Mouse (Mus musculus) midbrain, embryonic 16.5 days (tissue): Measurements from ENCODE around the gene Snrpd3. TPM values are rescaled to one million over a fixed set of nuclear protein-coding genes. Genes with fewer than 3 reads are reported as not detected.
"Not testable (repeated sequence)": the region's sequence is repeated elsewhere in the genome, so short reads cannot be mapped to it uniquely, and the experiment has no call there.

Experiments
- ATAC-seq: fragments of 200-750 bp; cut with Nextera tagmentation; 2 replicates; pipeline ENCODE4 v1.8.0; 2017; ENCODE audit warnings: moderate TSS enrichment
- H3K27ac ChIP-seq: fragments of 300-500 bp; sonication (generic); 2 replicates; pipeline ENCODE4 v1.5.1; 2014; ENCODE audit warnings: mild to moderate bottlenecking, low read length, mixed read lengths
- H3K27me3 ChIP-seq: fragments of 300-500 bp; sonication (generic); 2 replicates; pipeline ENCODE4 v1.6.1; 2014; ENCODE audit warnings: low read depth, low read length, mixed read lengths; ENCODE audit not compliant: control insufficient read depth, insufficient read depth
- H3K36me3 ChIP-seq: fragments of 300-500 bp; sonication (generic); 2 replicates; pipeline ENCODE4 v1.6.1; 2014; ENCODE audit warnings: mild to moderate bottlenecking, low read length, moderate library complexity, mixed read lengths; ENCODE audit not compliant: control insufficient read depth, insufficient read depth
- H3K4me1 ChIP-seq: fragments of 300-500 bp; sonication (generic); 2 replicates; pipeline ENCODE4 v1.6.1; 2014; ENCODE audit warnings: mild to moderate bottlenecking, low read length, mixed read lengths; ENCODE audit not compliant: control insufficient read depth, insufficient read depth
- H3K4me2 ChIP-seq: fragments of 300-500 bp; sonication (generic); 2 replicates; pipeline ENCODE4 v1.6.1; 2014; ENCODE audit warnings: mild to moderate bottlenecking, low read length, mixed read lengths
- H3K4me3 ChIP-seq: fragments of 300-500 bp; sonication (generic); 2 replicates; pipeline ENCODE4 v1.5.1; 2014; ENCODE audit warnings: low read depth, mild to moderate bottlenecking, low read length, moderate library complexity, mixed read lengths
- H3K9ac ChIP-seq: fragments of 300-500 bp; sonication (generic); 2 replicates; pipeline ENCODE4 v1.6.1; 2014; ENCODE audit warnings: low read depth, low read length, mixed read lengths
- H3K9me3 ChIP-seq: fragments of 300-500 bp; sonication (generic); replicated peaks from 2 replicates; pipeline ENCODE4 v1.6.1; 2014; ENCODE audit warnings: mild to moderate bottlenecking, low read length, mixed read lengths; ENCODE audit not compliant: control insufficient read depth, poor library complexity, severe bottlenecking
- WGBS: fragments of 180-500 bp; shearing (Covaris S2); extraction: QIAGEN DNeasy Blood & Tissue Kit; methylation state at CpG from one replicate; pipeline ENCODE4 v1.1.7; 2014; 5-methylcytosine and 5-hydroxymethylcytosine counted together
- polyA plus RNA-seq: library from polyadenylated mRNA; unstranded; fragments of >200 nt; fragmentation: Nextera tagmentation; extraction: Ambion mirVana; gene quantifications from 2 replicates; pipeline ENCODE4 v1.2.1, GENCODE M21; 2015

Snrpd3 gene
- 125 and 136 TPM in 2 replicates for polyA plus RNA-seq

DNA sequence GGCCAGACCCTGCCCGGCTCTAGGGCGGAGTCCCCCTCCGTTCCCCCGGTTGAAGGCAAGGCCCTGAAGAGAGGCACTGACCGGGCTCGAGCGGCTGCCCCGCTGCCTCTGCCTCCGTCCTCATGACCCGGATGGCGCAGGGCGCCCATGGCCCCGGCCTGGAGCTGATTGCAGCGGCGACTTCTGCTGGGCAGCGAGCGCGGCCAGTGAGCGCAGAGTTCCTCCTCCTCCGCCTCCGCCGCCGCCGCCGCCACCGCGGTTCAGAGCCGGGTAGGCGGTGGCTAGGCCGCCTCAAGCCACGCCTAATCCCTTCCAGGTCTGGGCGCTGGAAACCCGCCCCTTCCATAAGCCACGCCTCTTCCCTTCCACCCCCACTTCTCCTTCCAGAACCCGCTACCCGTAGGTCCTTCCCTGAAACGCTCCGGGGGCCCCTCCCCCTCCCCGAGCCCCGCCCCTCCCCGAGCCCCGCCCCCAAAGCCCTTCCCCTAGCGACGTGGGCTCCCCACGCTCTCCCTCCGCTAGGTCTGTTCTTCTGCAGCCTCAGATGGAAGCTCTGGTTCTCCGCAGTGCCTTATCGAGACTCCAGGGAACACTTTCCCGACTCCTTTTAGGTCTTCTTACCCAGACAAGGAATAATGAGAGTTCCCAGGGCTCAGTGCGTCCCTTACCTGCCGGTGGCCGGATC is at the start of gene Snrpd3:
Gene Snrpd3, plus strand, starts transcription at position 479 of the 685 bp plus-strand sequence.
- peak within 1 kb of the TSS; percentile 77 for H3K4me2 ChIP-seq
- ATAC-seq, result peak; percentile 94

GRCm38 (mm10) chr10:75473411-75473810 is 43.9 kb upstream of the Snrpd3 start:
- H3K27ac ChIP-seq, result no peak overlapping the region
- no peaks in the 10 kb centered on the region for H3K9me3 ChIP-seq
- 84% methylated on average over 8 of the region's 8 CpGs for WGBS
- no peak overlapping the region for H3K4me2 ChIP-seq
- no peak for ATAC-seq
- no peaks in the 10 kb centered on the region for H3K27me3 ChIP-seq
- no peak overlapping the region for H3K4me3 ChIP-seq
- H3K36me3 ChIP-seq, result no peaks in the 10 kb centered on the region
- no peak overlapping the region for H3K9ac ChIP-seq
- no peaks in the 10 kb centered on the region for H3K4me1 ChIP-seq

More for the DNA sequence above, at the start of gene Snrpd3:
- WGBS, result 0% methylated on average over 37 of the region's 52 CpGs
- Histone ChIP-seq H3K9ac (peak within 1 kb of the TSS; percentile 97), H3K4me1 (peaks cover 39% of the 10 kb centered on the region), H3K4me3 (peak within 1 kb of the TSS; percentile 85), H3K27me3 (no peaks in the 10 kb centered on the region), H3K9me3 (no peaks in the 10 kb centered on the region), H3K27ac (peak within 1 kb of the TSS; percentile 92), H3K36me3 (peaks cover 5% of the 10 kb centered on the region; the same call in 1 of the 2 replicates)

- no peaks in the 10 kb centered on the region for H3K4me1 ChIP-seq
- ATAC-seq, result no peak
- no peaks in the 10 kb centered on the region for H3K36me3 ChIP-seq
- H3K9me3 ChIP-seq, result no peaks in the 10 kb centered on the region
- no peaks in the 10 kb centered on the region for H3K27me3 ChIP-seq
- no peak overlapping the region for H3K9ac ChIP-seq
- no peak overlapping the region for H3K4me2 ChIP-seq
- 38% methylated on average over 5 of the region's 5 CpGs for WGBS
- H3K4me3 ChIP-seq, result no peak overlapping the region
- H3K27ac ChIP-seq, result no peak overlapping the region
These were observed 42.8 kb upstream of the Snrpd3 start for GRCm38 (mm10) chr10:75474571-75474970.

GRCm38 (mm10) chr10:75475139-75475850 is 42.1 kb upstream of the Snrpd3 start:
- not testable (repeated sequence) for H3K27me3 ChIP-seq, H3K9me3 ChIP-seq, H3K4me2 ChIP-seq, H3K4me3 ChIP-seq, H3K27ac ChIP-seq, H3K9ac ChIP-seq, H3K36me3 ChIP-seq, ATAC-seq, H3K4me1 ChIP-seq
- 14% methylated on average over 4 of the region's 6 CpGs for WGBS

DNA sequence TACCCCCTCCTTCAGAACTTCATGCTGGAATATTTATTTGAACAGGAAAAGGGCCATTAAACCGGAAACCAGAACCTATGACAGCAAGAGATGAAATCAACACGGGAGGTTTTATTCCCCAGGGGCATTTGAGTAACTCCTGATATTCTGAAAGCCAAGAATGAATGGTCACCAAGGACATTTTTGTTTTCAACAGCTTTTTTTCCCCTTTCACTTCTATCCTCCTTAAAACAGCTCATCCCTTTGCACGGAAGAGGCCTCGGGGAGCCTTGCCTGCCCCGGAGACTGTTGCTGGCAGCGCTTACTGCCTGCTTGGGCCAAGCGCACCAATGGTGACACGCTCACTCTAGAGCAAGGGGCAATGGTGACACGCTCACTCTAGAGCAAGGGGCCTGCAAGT is 40.3 kb upstream of the Snrpd3 start:
- Histone ChIP-seq H3K9me3 (no peaks in the 10 kb centered on the region), H3K27ac (no peak overlapping the region), H3K27me3 (no peaks in the 10 kb centered on the region), H3K4me2 (no peak overlapping the region), H3K9ac (no peak overlapping the region), H3K4me3 (no peak overlapping the region), H3K4me1 (no peaks in the 10 kb centered on the region), H3K36me3 (no peaks in the 10 kb centered on the region)
- WGBS, result 81% methylated on average over 9 of the region's 9 CpGs
- no peak for ATAC-seq

GRCm38 (mm10) chr10:75479955-75480354 is 37.4 kb upstream of the Snrpd3 start:
- Histone ChIP-seq H3K9ac (no peak overlapping the region), H3K4me3 (no peak overlapping the region), H3K27me3 (no peaks in the 10 kb centered on the region), H3K4me1 (no peaks in the 10 kb centered on the region), H3K9me3 (no peaks in the 10 kb centered on the region), H3K36me3 (no peaks in the 10 kb centered on the region), H3K27ac (no peak overlapping the region), H3K4me2 (no peak overlapping the region)
- WGBS, result 81% methylated on average over 2 of the region's 2 CpGs
- ATAC-seq, result no peak

- no peak overlapping the region for H3K27ac ChIP-seq
- no peaks in the 10 kb centered on the region for H3K27me3 ChIP-seq
- H3K9ac ChIP-seq, result no peak overlapping the region
- WGBS, result 86% methylated on average over 4 of the region's 4 CpGs
- H3K4me3 ChIP-seq, result no peak overlapping the region
- no peaks in the 10 kb centered on the region for H3K4me1 ChIP-seq
- no peaks in the 10 kb centered on the region for H3K36me3 ChIP-seq
- H3K4me2 ChIP-seq, result no peak overlapping the region
- no peaks in the 10 kb centered on the region for H3K9me3 ChIP-seq
- ATAC-seq, result no peak
These were observed 35.6 kb upstream of the Snrpd3 start for GRCm38 (mm10) chr10:75481703-75482102.

DNA sequence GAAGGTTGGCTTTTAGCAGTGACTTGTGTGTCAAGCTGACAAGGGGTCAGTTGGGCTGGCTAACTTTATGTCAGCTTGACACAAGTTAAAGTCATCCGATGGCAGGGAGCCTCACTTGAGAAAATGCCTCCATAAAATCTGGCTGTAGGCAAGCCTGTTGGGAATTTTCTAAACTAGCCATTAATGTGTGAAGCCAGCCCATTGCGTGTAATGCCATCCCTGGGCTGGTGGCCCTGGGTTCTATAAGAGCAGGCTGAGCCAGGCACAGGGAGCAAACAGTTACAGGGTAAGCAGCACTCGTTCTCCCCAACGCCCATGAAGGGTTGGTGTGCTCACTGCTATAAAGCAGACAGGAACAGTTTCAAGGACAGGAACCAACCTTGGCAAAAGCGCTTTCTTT is 35.1 kb upstream of the Snrpd3 start:
- no peak overlapping the region for H3K9ac ChIP-seq
- 90% methylated on average over 5 of the region's 5 CpGs for WGBS
- H3K27ac ChIP-seq, result no peak overlapping the region
- no peaks in the 10 kb centered on the region for H3K9me3 ChIP-seq
- H3K36me3 ChIP-seq, result no peaks in the 10 kb centered on the region
- no peak overlapping the region for H3K4me3 ChIP-seq
- no peak for ATAC-seq
- H3K27me3 ChIP-seq, result no peaks in the 10 kb centered on the region
- H3K4me2 ChIP-seq, result no peak overlapping the region
- H3K4me1 ChIP-seq, result no peaks in the 10 kb centered on the region

GRCm38 (mm10) chr10:75482919-75483483 is 34.4 kb upstream of the Snrpd3 start:
- H3K4me3 ChIP-seq, result no peak overlapping the region
- ATAC-seq, result no peak
- WGBS, result 78% methylated on average over 11 of the region's 11 CpGs

More at GRCm38 (mm10) chr10:75482919-75483483, 34.4 kb upstream of the Snrpd3 start:
- H3K4me1 ChIP-seq, result no peaks in the 10 kb centered on the region
- H3K27me3 ChIP-seq, result no peaks in the 10 kb centered on the region
- H3K9me3 ChIP-seq, result no peaks in the 10 kb centered on the region
- no peak overlapping the region for H3K27ac ChIP-seq
- H3K9ac ChIP-seq, result no peak overlapping the region
- H3K36me3 ChIP-seq, result no peaks in the 10 kb centered on the region
- no peak overlapping the region for H3K4me2 ChIP-seq
